In genomic region chr9:124257200-124258066, GRCm38 (mm10) we compare ENCODE assay signal across 8 mouse cellular contexts. TPM values are rescaled to one million over a fixed set of nuclear protein-coding genes. Genes with fewer than 3 reads are reported as not detected.
DNase-seq lines count a peak whose midpoint lies in the region; ATAC-seq and TF ChIP-seq lines count a peak whose summit lies in the region.

No protein-coding gene starts in this region.

- WGBS in kidney, embryonic 16.5 days = 59% methylated on average over 1 of the region's 1 CpGs
- WGBS in kidney, adult 2 months = 53% methylated on average over 1 of the region's 1 CpGs
- 49% methylated on average over 1 of the region's 1 CpGs for WGBS in limb, embryonic 10.5 days
- WGBS in neural tube, embryonic 15.5 days = 54% methylated on average over 1 of the region's 1 CpGs

- peaks cover 15% of the 10 kb centered on the region for H3K9me3 ChIP-seq in kidney, embryonic 16.5 days (ENCODE audit: low read length)
- peaks cover 9% of the 10 kb centered on the region for H3K9me3 ChIP-seq in limb, embryonic 10.5 days (replicated peaks)
- H3K9me3 ChIP-seq in neural tube, embryonic 15.5 days (replicated peaks) = 0 out of 2 replicates have a peak, but pooled peaks cover 9% of the 10 kb centered on the region

- no peaks in the 10 kb centered on the region for H3K36me3 ChIP-seq in kidney, embryonic 16.5 days (ENCODE audit: insufficient read depth, low read length)
- H3K36me3 ChIP-seq in kidney, adult 2 months (ENCODE audit: control insufficient read depth, insufficient read depth, low read length) = no peaks in the 10 kb centered on the region
- no peaks in the 10 kb centered on the region for H3K36me3 ChIP-seq in limb, embryonic 10.5 days
- H3K36me3 ChIP-seq in neural tube, embryonic 15.5 days = no peaks in the 10 kb centered on the region

- ATAC-seq in kidney, embryonic 16.5 days (ENCODE audit: low FRiP score, low TSS enrichment) = peak; percentile 70
- peak; percentile 45; the same call in 1 of the 2 replicates for ATAC-seq in neural tube, embryonic 15.5 days (ENCODE audit: low FRiP score)

- TF ChIP-seq POLR2A in kidney, adult 2 months (IDR thresholded peaks at IDR 0.05; ENCODE audit: low read depth, low read length) = no peak

- DNase-seq in kidney, adult 2 months = no peak
- peak; percentile 16 for DNase-seq in T-cell, adult 2 months (ENCODE audit: low spot score)
- DNase-seq in fibroblast of lung, adult 2 months (ENCODE audit: low read depth) = peak; percentile 49
- peak; percentile 87 for DNase-seq in limb, embryonic 10.5 days (ENCODE audit: low spot score)
- DNase-seq in left cerebral cortex, adult 9 months (ENCODE audit: low spot score in 2 of 2) = no peak
- no peak for DNase-seq in layer of hippocampus, postnatal 25 days (ENCODE audit: extremely low spot score in 1 of 2, low spot score in 1 of 2)

- no peak for TF ChIP-seq CTCF in kidney, adult 2 months (conservative IDR thresholded peaks at IDR 0.05; ENCODE audit: insufficient read depth, insufficient read length, low read depth, low read length)

- H3K4me3 ChIP-seq in kidney, embryonic 16.5 days (ENCODE audit: low read length) = no peak overlapping the region
- no peak overlapping the region for H3K4me3 ChIP-seq in kidney, adult 2 months (ENCODE audit: insufficient read depth, low read depth, low read length)
- H3K4me3 ChIP-seq in limb, embryonic 10.5 days = no peak overlapping the region
- H3K4me3 ChIP-seq in neural tube, embryonic 15.5 days (replicated peaks) = no peak overlapping the region

- no peaks in the 10 kb centered on the region for H3K4me1 ChIP-seq in kidney, embryonic 16.5 days (ENCODE audit: insufficient read depth, low read length)
- no peaks in the 10 kb centered on the region for H3K4me1 ChIP-seq in kidney, adult 2 months (ENCODE audit: control insufficient read depth, insufficient read depth, low read length)
- no peaks in the 10 kb centered on the region for H3K4me1 ChIP-seq in limb, embryonic 10.5 days
- H3K4me1 ChIP-seq in neural tube, embryonic 15.5 days = no peaks in the 10 kb centered on the region

- H3K27me3 ChIP-seq in kidney, embryonic 16.5 days (ENCODE audit: insufficient read depth, low read length) = no peaks in the 10 kb centered on the region
- no peaks in the 10 kb centered on the region for H3K27me3 ChIP-seq in kidney, adult 2 months (replicated peaks; ENCODE audit: control insufficient read depth, insufficient read depth, low read length)
- no peaks in the 10 kb centered on the region for H3K27me3 ChIP-seq in limb, embryonic 10.5 days (ENCODE audit: low read depth, poor library complexity, severe bottlenecking)
- no peaks in the 10 kb centered on the region for H3K27me3 ChIP-seq in neural tube, embryonic 15.5 days (replicated peaks)

- H3K4me2 ChIP-seq in kidney, embryonic 16.5 days (replicated peaks; ENCODE audit: low read depth, low read length) = no peak overlapping the region
- no peak overlapping the region for H3K4me2 ChIP-seq in neural tube, embryonic 15.5 days

- H3K9ac ChIP-seq in kidney, embryonic 16.5 days (replicated peaks; ENCODE audit: low read length) = no peak overlapping the region
- H3K9ac ChIP-seq in neural tube, embryonic 15.5 days (replicated peaks) = no peak overlapping the region

- H3K27ac ChIP-seq in kidney, embryonic 16.5 days (ENCODE audit: low read length) = no peak overlapping the region
- H3K27ac ChIP-seq in kidney, adult 2 months (ENCODE audit: insufficient read depth, low read depth, low read length) = no peak overlapping the region
- H3K27ac ChIP-seq in limb, embryonic 10.5 days = no peak overlapping the region
- H3K27ac ChIP-seq in neural tube, embryonic 15.5 days (replicated peaks) = no peak overlapping the region

RNA-seq across cellular contexts. Expression of gene 2010315B03Rik, which starts 55.1 kb away (rescaled TPM):
- polyA plus RNA-seq in kidney, embryonic 16.5 days (2015; fragmentation: Nextera tagmentation; extraction: Ambion mirVana) = 12.0 and 14.2 TPM in 2 replicates
- polyA plus RNA-seq in kidney, adult 2 months (2012; rRNA removed) = 4.5 and 6.3 TPM in 2 replicates
- 5.0 and 6.2 TPM in 2 replicates for polyA plus RNA-seq in limb, embryonic 10.5 days (2016; fragmentation: Nextera tagmentation; extraction: Ambion mirVana)
- 11.5 and 12.7 TPM in 2 replicates for polyA plus RNA-seq in neural tube, embryonic 15.5 days (2015; fragmentation: Nextera tagmentation; extraction: Ambion mirVana)
- 10 to 100 TPM; 16.6 to 18.7 TPM for total RNA-seq in layer of hippocampus, postnatal 25 days (2021)

Comparison
In these comparisons a context has a peak if more than half of its experiments do, and no peak if none do; other contexts are left out.
1. DNase-seq: peak in T-cell, adult 2 months (single experiment), fibroblast of lung, adult 2 months (single experiment) and limb, embryonic 10.5 days (single experiment); none in kidney, adult 2 months (single experiment), left cerebral cortex, adult 9 months (0 of 2) and layer of hippocampus, postnatal 25 days (0 of 2).